Mouse (Mus musculus) embryonic facial prominence, embryonic 15.5 days (tissue): ENCODE measurements around the gene Prkd3. TPM values are rescaled to one million over a fixed set of nuclear protein-coding genes. Genes with fewer than 3 reads are reported as not detected.

Experiments used
- ATAC-seq: fragments of 200-750 bp; cut with Nextera tagmentation; 2 replicates; pipeline ENCODE4 v1.8.0; 2017; ENCODE audit warnings: low read depth, moderate TSS enrichment; ENCODE audit not compliant: insufficient number of reproducible peaks, low FRiP score, low TSS enrichment
- H3K27ac ChIP-seq: fragments of 300-500 bp; sonication (generic); replicated peaks from 2 replicates; pipeline ENCODE4 v1.5.1; 2015; ENCODE audit warnings: mild to moderate bottlenecking, inconsistent platforms
- H3K27me3 ChIP-seq: fragments of 300-500 bp; sonication (generic); 2 replicates; pipeline ENCODE4 v1.6.1; 2015; ENCODE audit warnings: inconsistent platforms
- H3K36me3 ChIP-seq: fragments of 300-500 bp; sonication (generic); 2 replicates; pipeline ENCODE4 v1.6.1; 2015; ENCODE audit warnings: mild to moderate bottlenecking, inconsistent platforms
- H3K4me1 ChIP-seq: fragments of 300-500 bp; sonication (generic); 2 replicates; pipeline ENCODE4 v1.6.1; 2015; ENCODE audit warnings: inconsistent platforms
- H3K4me2 ChIP-seq: fragments of 300-500 bp; sonication (generic); replicated peaks from 2 replicates; pipeline ENCODE4 v1.6.1; 2015; ENCODE audit warnings: mild to moderate bottlenecking, inconsistent platforms
- H3K4me3 ChIP-seq: fragments of 300-500 bp; sonication (generic); replicated peaks from 2 replicates; pipeline ENCODE4 v1.5.1; 2015; ENCODE audit warnings: mild to moderate bottlenecking, inconsistent platforms
- H3K9ac ChIP-seq: fragments of 300-500 bp; sonication (generic); 2 replicates; pipeline ENCODE4 v1.6.1; 2015; ENCODE audit warnings: inconsistent platforms
- H3K9me3 ChIP-seq: fragments of 300-500 bp; sonication (generic); replicated peaks from 2 replicates; pipeline ENCODE4 v1.6.1; 2016; ENCODE audit warnings: inconsistent platforms
- WGBS: fragments of 180-500 bp; shearing (Covaris S2); methylation state at CpG from one replicate; pipeline ENCODE4 v1.1.7; 2015; 5-methylcytosine and 5-hydroxymethylcytosine counted together
- polyA plus RNA-seq: library from polyadenylated mRNA; unstranded; fragments of >200 nt; fragmentation: Nextera tagmentation; extraction: Ambion mirVana; gene quantifications from 2 replicates; pipeline ENCODE4 v1.2.1, GENCODE M21; 2015

Gene Prkd3
- polyA plus RNA-seq, 1 experiment from 2014 or later: 34.4 TPM

- Histone ChIP-seq H3K27ac (no peak overlapping the region), H3K36me3 (no peaks in the 10 kb centered on the region), H3K4me2 (no peak overlapping the region), H3K4me1 (no peaks in the 10 kb centered on the region), H3K9ac (no peak overlapping the region), H3K27me3 (no peaks in the 10 kb centered on the region), H3K4me3 (no peak overlapping the region), H3K9me3 (no peaks in the 10 kb centered on the region)
- WGBS: 77% methylated on average over 4 of the region's 4 CpGs
- no peak for ATAC-seq
These were observed 12.2 kb upstream of the Prkd3 start for GRCm38 (mm10) chr17:79032782-79033181.

DNA sequence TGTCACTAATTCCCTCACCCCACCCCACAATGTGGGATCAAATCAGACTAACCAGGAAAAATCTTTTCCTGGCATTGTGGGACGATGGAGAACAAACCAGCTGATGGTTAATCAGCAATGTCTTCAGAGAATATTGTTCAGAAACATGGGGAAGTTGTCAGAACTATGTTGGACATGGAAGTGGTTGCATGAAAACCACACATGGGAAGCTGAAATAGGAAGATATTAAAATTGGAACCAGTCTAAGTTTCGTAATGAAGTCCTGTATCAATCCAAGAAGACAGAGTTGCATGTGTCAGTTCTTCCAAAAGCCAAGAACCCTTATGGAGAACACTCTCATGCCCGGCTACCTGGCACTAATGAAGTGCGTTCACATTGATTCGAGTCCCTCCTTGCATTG, 11.0 kb upstream of the Prkd3 start:
- Histone ChIP-seq H3K27me3 (no peaks in the 10 kb centered on the region), H3K9me3 (no peaks in the 10 kb centered on the region), H3K4me3 (no peak overlapping the region), H3K9ac (no peak overlapping the region), H3K27ac (no peak overlapping the region), H3K4me1 (no peaks in the 10 kb centered on the region), H3K36me3 (no peaks in the 10 kb centered on the region), H3K4me2 (no peak overlapping the region)
- 77% methylated on average over 5 of the region's 5 CpGs for WGBS
- ATAC-seq: no peak

GRCm38 (mm10) chr17:79029226-79029625, 8.6 kb upstream of the Prkd3 start:
- no peaks in the 10 kb centered on the region for H3K36me3 ChIP-seq
- no peaks in the 10 kb centered on the region for H3K4me1 ChIP-seq
- H3K4me3 ChIP-seq: no peak overlapping the region
- WGBS: 86% methylated on average over 3 of the region's 3 CpGs
- H3K9ac ChIP-seq: no peak overlapping the region
- no peaks in the 10 kb centered on the region for H3K27me3 ChIP-seq
- no peak overlapping the region for H3K4me2 ChIP-seq
- no peaks in the 10 kb centered on the region for H3K9me3 ChIP-seq
- no peak overlapping the region for H3K27ac ChIP-seq
- ATAC-seq: no peak

DNA sequence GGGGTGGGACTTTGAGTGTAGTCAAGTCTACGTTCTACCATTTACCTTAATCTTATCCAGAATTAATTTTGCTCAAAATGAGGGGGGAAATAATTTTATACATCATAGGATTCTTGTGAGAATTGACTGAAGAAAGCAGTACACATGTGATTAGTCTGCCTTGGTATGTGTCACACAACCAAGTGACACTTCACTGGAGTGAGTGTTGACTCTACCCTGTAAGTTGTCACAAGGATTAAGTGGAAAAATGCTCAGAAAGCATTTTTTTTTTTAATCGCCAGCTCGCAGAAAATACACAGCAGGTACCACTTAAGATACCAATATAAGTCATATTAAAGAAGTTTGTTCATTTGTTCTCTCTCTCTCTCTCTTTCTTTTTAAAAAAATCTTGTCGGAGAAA, 3.9 kb upstream of the Prkd3 start:
- no peak overlapping the region for H3K9ac ChIP-seq
- no peaks in the 10 kb centered on the region for H3K9me3 ChIP-seq
- H3K36me3 ChIP-seq: no peaks in the 10 kb centered on the region
- no peak overlapping the region for H3K4me2 ChIP-seq
- H3K27me3 ChIP-seq: no peaks in the 10 kb centered on the region; the same call in 1 of the 2 replicates
- ATAC-seq: no peak
- WGBS: 58% methylated on average over 4 of the region's 4 CpGs
- no peak overlapping the region for H3K4me3 ChIP-seq
- no peak overlapping the region for H3K27ac ChIP-seq
- H3K4me1 ChIP-seq: peaks cover 2% of the 10 kb centered on the region; the same call in 1 of the 2 replicates

DNA sequence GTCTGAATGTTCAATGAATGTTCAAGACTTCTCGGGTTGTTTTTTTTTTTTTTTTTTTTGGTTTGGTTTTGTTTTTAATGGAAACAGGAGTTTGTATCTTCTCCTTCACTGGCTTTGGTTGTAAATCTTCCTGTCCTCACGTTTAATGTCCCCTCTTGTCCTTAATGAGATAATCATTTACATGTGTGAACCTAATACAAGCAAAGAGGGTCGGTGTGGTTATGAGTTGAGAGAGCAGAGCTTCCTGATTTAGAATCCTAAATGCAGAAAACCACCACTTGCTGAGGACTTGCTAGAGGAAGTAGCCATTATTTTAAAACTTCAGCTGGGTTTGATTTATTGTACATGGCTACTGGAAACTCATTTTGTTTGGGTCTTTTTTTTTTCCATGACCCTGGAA, 2.1 kb upstream of the Prkd3 start:
- Histone ChIP-seq H3K36me3 (no peaks in the 10 kb centered on the region), H3K4me1 (peaks cover 15% of the 10 kb centered on the region), H3K9ac (no peak overlapping the region), H3K4me2 (no peak overlapping the region), H3K27ac (no peak overlapping the region), H3K4me3 (no peak overlapping the region), H3K9me3 (no peaks in the 10 kb centered on the region), H3K27me3 (no peaks in the 10 kb centered on the region; the same call in 1 of the 2 replicates)
- WGBS: 26% methylated on average over 3 of the region's 3 CpGs
- no peak for ATAC-seq

DNA sequence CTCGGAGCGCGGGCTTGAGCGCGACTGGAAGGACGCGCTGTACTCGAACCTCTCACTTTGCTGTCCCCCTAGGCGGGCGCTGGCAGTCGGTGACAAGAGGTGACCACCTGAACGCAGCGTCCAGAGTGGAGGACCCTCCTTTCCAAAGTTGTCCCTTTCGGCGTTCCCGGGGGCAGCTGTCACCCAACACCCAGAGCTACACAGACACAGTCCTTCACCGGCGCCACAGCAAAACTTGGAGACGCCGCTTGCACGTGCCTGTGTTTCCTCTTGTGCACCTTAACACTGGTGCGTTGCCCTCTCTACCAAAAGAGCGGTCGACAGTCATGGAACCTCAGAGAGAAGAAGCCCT, 344 bp upstream of the Prkd3 start:
- H3K9me3 ChIP-seq: no peaks in the 10 kb centered on the region
- H3K4me3 ChIP-seq: peak overlapping the region; percentile 78
- H3K4me2 ChIP-seq: peak overlapping the region; percentile 84
- H3K36me3 ChIP-seq: no peaks in the 10 kb centered on the region
- 0 out of 2 replicates have a peak overlapping the region, but pooled peaks have one; percentile 91 for H3K27ac ChIP-seq
- no peaks in the 10 kb centered on the region; the same call in 1 of the 2 replicates for H3K27me3 ChIP-seq
- H3K4me1 ChIP-seq: peaks cover 19% of the 10 kb centered on the region
- peak; percentile 31; the same call in 1 of the 2 replicates for ATAC-seq
- WGBS: 2% methylated on average over 24 of the region's 24 CpGs
- 0 out of 2 replicates have a peak overlapping the region, but pooled peaks have one; percentile 57 for H3K9ac ChIP-seq

DNA sequence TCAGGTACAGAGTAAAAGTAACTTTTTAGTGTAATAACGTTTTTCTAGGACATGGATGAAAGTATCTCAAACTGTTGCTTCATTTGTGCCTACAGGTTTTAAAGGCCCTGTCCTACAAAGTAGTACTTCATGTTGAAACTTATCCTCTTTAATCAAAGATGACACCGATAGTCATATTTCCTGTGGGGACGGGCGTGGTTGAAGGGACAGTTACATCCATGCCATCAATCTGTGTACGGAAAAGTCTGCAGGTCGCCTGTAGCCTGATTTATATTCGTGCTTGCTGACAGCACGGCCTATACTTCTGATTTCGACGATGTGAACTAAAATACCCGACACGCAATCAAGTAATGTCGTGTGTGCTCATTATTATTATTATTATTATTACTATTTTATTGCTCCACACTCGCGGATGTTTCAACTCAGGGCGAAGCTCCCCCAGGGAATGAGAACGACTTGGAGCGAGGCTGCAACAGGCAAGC, 849 bp downstream of the Prkd3 start:
- Histone ChIP-seq H3K9ac (peak overlapping the region; percentile 57), H3K27ac (peak overlapping the region; percentile 91), H3K36me3 (no peaks in the 10 kb centered on the region), H3K9me3 (no peaks in the 10 kb centered on the region), H3K4me3 (peak overlapping the region; percentile 78), H3K27me3 (no peaks in the 10 kb centered on the region; the same call in 1 of the 2 replicates), H3K4me2 (peak overlapping the region; percentile 84), H3K4me1 (peaks cover 19% of the 10 kb centered on the region)
- WGBS: under 1% methylated on average over 18 of the region's 18 CpGs
- no peak for ATAC-seq

DNA sequence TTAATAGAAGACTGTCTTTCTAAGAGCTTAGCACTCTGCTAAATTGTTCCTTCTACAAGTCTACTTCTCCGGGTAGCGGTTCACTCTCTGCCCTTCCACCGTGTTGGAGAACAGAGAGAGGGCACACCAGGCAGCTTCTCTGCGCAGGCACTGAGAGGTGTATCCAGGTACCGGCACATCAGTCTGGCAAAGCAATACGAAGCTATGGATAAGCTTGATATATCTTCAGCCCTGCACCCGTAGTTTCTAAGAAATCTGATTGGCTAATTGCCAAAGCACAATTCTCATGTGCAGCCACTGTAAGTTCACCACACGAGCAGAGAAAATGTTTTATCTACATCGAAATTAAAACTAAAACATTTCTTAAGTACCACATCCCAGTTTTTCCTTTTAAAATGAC, 2.2 kb downstream of the Prkd3 start:
- no peak overlapping the region for H3K27ac ChIP-seq
- peaks cover 19% of the 10 kb centered on the region for H3K4me1 ChIP-seq
- H3K4me2 ChIP-seq: peak overlapping the region; percentile 28; the same call in 1 of the 2 replicates
- no peak overlapping the region for H3K9ac ChIP-seq
- WGBS: 43% methylated on average over 9 of the region's 9 CpGs
- no peak for ATAC-seq
- H3K4me3 ChIP-seq: no peak overlapping the region
- H3K36me3 ChIP-seq: no peaks in the 10 kb centered on the region
- no peaks in the 10 kb centered on the region for H3K9me3 ChIP-seq
- no peaks in the 10 kb centered on the region; the same call in 1 of the 2 replicates for H3K27me3 ChIP-seq

DNA sequence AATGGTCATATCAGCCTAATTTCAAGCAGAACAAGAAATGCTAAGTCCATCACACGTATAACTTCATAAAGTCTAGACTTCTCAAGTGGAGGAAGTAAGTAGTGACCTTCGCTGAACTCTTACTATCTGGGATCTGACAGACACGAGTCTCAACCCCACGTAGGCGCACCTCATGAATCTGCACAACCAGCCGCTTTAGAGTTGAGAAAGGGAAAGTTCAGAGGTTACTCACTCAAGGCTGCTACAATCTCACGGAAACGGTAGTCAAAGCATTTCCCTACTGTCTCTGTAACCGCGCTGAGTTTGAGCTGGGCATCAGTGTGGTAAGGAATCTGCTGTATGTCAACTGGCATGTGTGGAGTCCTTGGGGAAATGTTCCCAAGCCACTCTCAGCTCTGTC, 4.8 kb downstream of the Prkd3 start:
- WGBS: 86% methylated on average over 10 of the region's 10 CpGs
- ATAC-seq: no peak

GRCm38 (mm10) chr17:79014911-79015685, 5.5 kb downstream of the Prkd3 start:
- H3K9ac ChIP-seq: no peak overlapping the region
- H3K27ac ChIP-seq: no peak overlapping the region
- H3K36me3 ChIP-seq: peaks cover 9% of the 10 kb centered on the region; the same call in 1 of the 2 replicates
- H3K4me1 ChIP-seq: peaks cover 19% of the 10 kb centered on the region
- ATAC-seq: no peak
- no peaks in the 10 kb centered on the region for H3K27me3 ChIP-seq
- no peak overlapping the region for H3K4me2 ChIP-seq
- WGBS: 84% methylated on average over 2 of the region's 2 CpGs
- H3K9me3 ChIP-seq: no peaks in the 10 kb centered on the region
- H3K4me3 ChIP-seq: no peak overlapping the region

More for the DNA sequence above, 4.8 kb downstream of the Prkd3 start:
- no peaks in the 10 kb centered on the region for H3K27me3 ChIP-seq
- no peak overlapping the region for H3K9ac ChIP-seq
- no peaks in the 10 kb centered on the region for H3K9me3 ChIP-seq
- H3K4me3 ChIP-seq: no peak overlapping the region
- no peak overlapping the region for H3K27ac ChIP-seq
- peaks cover 9% of the 10 kb centered on the region; the same call in 1 of the 2 replicates for H3K36me3 ChIP-seq
- no peak overlapping the region for H3K4me2 ChIP-seq
- peaks cover 19% of the 10 kb centered on the region for H3K4me1 ChIP-seq

DNA sequence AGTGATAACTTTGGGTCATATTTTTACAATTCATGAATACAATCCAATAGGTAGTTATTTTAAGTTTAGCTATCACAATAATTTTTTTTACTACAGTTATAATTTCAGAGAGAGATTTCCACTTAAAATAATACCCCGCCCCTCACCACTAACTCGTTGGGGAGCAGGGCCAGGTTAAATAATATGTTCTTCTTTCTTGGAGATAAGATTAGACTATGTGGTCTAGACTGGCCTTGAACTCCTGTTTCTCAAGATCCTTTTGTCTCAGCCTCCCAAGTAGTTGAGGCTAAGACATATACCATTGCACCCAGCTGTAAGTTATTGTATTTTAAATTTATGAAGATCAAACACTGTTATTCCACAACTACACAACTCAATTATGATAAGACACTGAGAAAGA, 7.0 kb downstream of the Prkd3 start:
- H3K36me3 ChIP-seq: peaks cover 9% of the 10 kb centered on the region; the same call in 1 of the 2 replicates
- H3K27ac ChIP-seq: no peak overlapping the region
- no peak overlapping the region for H3K9ac ChIP-seq
- no peak for ATAC-seq
- WGBS: 79% methylated on average over 2 of the region's 2 CpGs
- H3K27me3 ChIP-seq: no peaks in the 10 kb centered on the region
- H3K4me2 ChIP-seq: no peak overlapping the region
- H3K9me3 ChIP-seq: no peaks in the 10 kb centered on the region
- peaks cover 11% of the 10 kb centered on the region for H3K4me1 ChIP-seq
- H3K4me3 ChIP-seq: no peak overlapping the region
